Mouse (Mus musculus) midbrain, embryonic 12.5 days (tissue): ENCODE data around the gene Igdcc3. TPM values are rescaled to one million over a fixed set of nuclear protein-coding genes. Genes with fewer than 3 reads are reported as not detected.

Experiments
- ATAC-seq: fragments of 200-750 bp; cut with Nextera tagmentation; 2 replicates; pipeline ENCODE4 v1.8.0; 2017; ENCODE audit warnings: low read depth, moderate TSS enrichment, moderate library complexity; ENCODE audit not compliant: low FRiP score
- H3K27ac ChIP-seq: fragments of 300-500 bp; sonication (generic); replicated peaks from 2 replicates; pipeline ENCODE4 v1.5.1; 2016; ENCODE audit warnings: mild to moderate bottlenecking
- H3K27me3 ChIP-seq: fragments of 300-500 bp; sonication (generic); 2 replicates; pipeline ENCODE4 v1.6.1; 2016; ENCODE audit warnings: mild to moderate bottlenecking
- H3K36me3 ChIP-seq: fragments of 300-500 bp; sonication (generic); 2 replicates; pipeline ENCODE4 v1.6.1; 2016
- H3K4me1 ChIP-seq: fragments of 300-500 bp; sonication (generic); 2 replicates; pipeline ENCODE4 v1.6.1; 2016
- H3K4me2 ChIP-seq: fragments of 300-500 bp; sonication (generic); replicated peaks from 2 replicates; pipeline ENCODE4 v1.6.1; 2016; ENCODE audit warnings: mild to moderate bottlenecking, moderate library complexity
- H3K4me3 ChIP-seq: fragments of 300-500 bp; sonication (generic); 2 replicates; pipeline ENCODE4 v1.5.1; 2016; ENCODE audit warnings: mild to moderate bottlenecking
- H3K9ac ChIP-seq: fragments of 300-500 bp; sonication (generic); replicated peaks from 2 replicates; pipeline ENCODE4 v1.6.1; 2016; ENCODE audit warnings: mild to moderate bottlenecking, moderate library complexity
- H3K9me3 ChIP-seq: fragments of 300-500 bp; sonication (generic); 2 replicates; pipeline ENCODE4 v1.6.1; 2016; ENCODE audit warnings: mild to moderate bottlenecking
- WGBS: fragments of 180-500 bp; shearing (Covaris S2); methylation state at CpG from one replicate; pipeline ENCODE4 v1.1.7; 2016; 5-methylcytosine and 5-hydroxymethylcytosine counted together
- polyA plus RNA-seq: library from polyadenylated mRNA; unstranded; fragments of >200 nt; fragmentation: Nextera tagmentation; extraction: Ambion mirVana; gene quantifications from 2 replicates; pipeline ENCODE4 v1.2.1, GENCODE M21; 2016

Igdcc3 gene
- polyA plus RNA-seq, 1 experiment from 2014 or later: 62.1 TPM

DNA sequence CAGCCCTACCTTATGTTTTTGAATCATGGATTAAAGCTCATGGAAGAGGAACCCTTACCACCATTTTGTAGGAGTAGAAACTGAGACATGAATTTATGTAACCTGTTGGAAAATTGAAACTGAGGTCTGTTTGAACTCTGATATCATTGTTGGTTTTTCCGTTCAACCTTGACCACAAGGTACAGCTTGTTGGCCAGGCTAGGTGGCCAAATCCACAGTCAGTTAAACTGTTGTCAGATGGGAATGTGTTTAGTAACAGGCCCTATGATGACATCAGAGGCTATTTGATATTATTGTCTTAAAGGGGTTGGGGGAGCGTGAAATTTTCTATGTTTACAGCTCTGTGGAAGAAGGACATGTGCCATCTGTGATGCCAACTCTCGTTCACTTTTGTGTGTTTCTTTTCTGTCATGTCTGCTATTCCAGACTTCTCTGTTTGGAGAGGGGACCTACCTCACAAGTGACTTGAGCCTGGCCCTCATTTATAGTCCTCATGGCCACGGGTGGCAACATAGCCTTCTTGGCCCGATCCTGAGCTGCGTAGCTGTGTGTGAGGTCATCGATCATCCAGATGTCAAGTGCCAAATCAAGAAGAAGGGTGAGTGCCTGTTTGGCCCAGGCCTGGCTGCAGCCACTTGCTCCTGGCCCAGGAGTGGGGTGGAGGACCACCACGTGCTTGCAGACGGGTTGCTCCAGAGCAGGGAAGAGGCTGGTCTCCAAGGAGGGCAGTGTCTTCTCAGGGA is 92.4 kb downstream of the Igdcc3 start:
- WGBS: 93% methylated on average over 9 of the region's 9 CpGs
- Histone ChIP-seq H3K4me2 (no peak overlapping the region), H3K9me3 (no peaks in the 10 kb centered on the region), H3K27me3 (no peaks in the 10 kb centered on the region), H3K36me3 (0 out of 2 replicates have a peak, but pooled peaks cover 9% of the 10 kb centered on the region), H3K9ac (no peak overlapping the region), H3K4me3 (no peak overlapping the region), H3K27ac (no peak overlapping the region), H3K4me1 (no peaks in the 10 kb centered on the region)
- no peak for ATAC-seq

GRCm38 (mm10) chr9:65234734-65235133 is 93.7 kb downstream of the Igdcc3 start:
- Histone ChIP-seq H3K27me3 (no peaks in the 10 kb centered on the region), H3K4me2 (no peak overlapping the region), H3K9me3 (no peaks in the 10 kb centered on the region), H3K27ac (no peak overlapping the region), H3K4me1 (no peaks in the 10 kb centered on the region), H3K4me3 (no peak overlapping the region), H3K36me3 (0 out of 2 replicates have a peak, but pooled peaks cover 9% of the 10 kb centered on the region), H3K9ac (no peak overlapping the region)
- ATAC-seq: no peak
- 86% methylated on average over 3 of the region's 3 CpGs for whole genome bisulfite sequencing

Other genes starting within 250 kb of the Igdcc3 start
- gene Slc24a1, start 189.6 kb upstream of the Igdcc3 start, polyA plus RNA-seq: not detected in 2 replicates
- 58.4 and 60.4 TPM in 2 replicates for gene Ints14, start 180.3 kb upstream of the Igdcc3 start, polyA plus RNA-seq
- gene Hacd3, start 119.5 kb upstream of the Igdcc3 start, polyA plus RNA-seq: 148 and 157 TPM in 2 replicates
- gene Dpp8, start 108.8 kb upstream of the Igdcc3 start, polyA plus RNA-seq: 57.0 and 59.0 TPM in 2 replicates
- 18.2 and 19.5 TPM in 2 replicates for gene Igdcc4, start 39.7 kb upstream of the Igdcc3 start, polyA plus RNA-seq
- 5.6 and 6.5 TPM in 2 replicates for gene Parp16, start 54.2 kb downstream of the Igdcc3 start, polyA plus RNA-seq
- 0.09 and 0.11 TPM in 2 replicates for gene Cilp, start 124.0 kb downstream of the Igdcc3 start, polyA plus RNA-seq
- gene Clpx, start 153.1 kb downstream of the Igdcc3 start, polyA plus RNA-seq: 43.0 and 44.3 TPM in 2 replicates
- gene Pdcd7, start 204.9 kb downstream of the Igdcc3 start, polyA plus RNA-seq: 12.2 and 14.3 TPM in 2 replicates
- gene Ubap1l, start 219.9 kb downstream of the Igdcc3 start, polyA plus RNA-seq: 0.17 and 0.65 TPM in 2 replicates